Mouse (Mus musculus): ENCODE data around the gene Tbc1d2b. TPM values are rescaled to one million over a fixed set of nuclear protein-coding genes. Genes with fewer than 3 reads are reported as not detected.

Gene Tbc1d2b
- polyA plus RNA-seq, 1 experiment from 2014 or later: 9.3 TPM

DNA sequence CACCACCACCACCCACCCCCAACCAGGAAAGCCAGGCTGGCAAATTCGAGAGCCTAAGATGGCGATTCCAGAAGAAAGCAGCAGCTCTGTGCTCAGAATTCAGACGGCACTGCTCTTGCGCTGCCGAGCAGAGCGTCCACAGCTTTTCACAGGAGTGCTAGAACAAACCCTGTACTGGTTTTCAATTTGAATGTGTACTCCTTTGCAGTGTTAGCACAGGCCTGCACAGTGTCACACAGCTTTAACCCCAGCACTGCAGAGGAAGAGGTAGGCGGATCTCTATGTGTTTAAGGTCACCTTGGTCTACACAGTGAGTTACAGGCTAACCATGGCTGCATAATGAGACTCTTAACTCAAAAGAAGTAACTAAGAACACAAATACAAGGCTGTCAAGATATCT is 22.3 kb downstream of the Tbc1d2b start:
- H3K4me1 ChIP-seq (ENCODE audit: control insufficient read depth, insufficient read depth, low read length): peaks cover 8% of the 10 kb centered on the region; the same call in 1 of the 2 replicates
- H3K4me2 ChIP-seq (ENCODE audit: low read depth, low read length): no peak overlapping the region
- no peaks in the 10 kb centered on the region for H3K27me3 ChIP-seq (replicated peaks; ENCODE audit: control insufficient read depth, insufficient read depth, low read length)
- H3K9me3 ChIP-seq (ENCODE audit: control insufficient read depth, low read length): no peaks in the 10 kb centered on the region
- no peaks in the 10 kb centered on the region; the same call in 1 of the 2 replicates for H3K36me3 ChIP-seq (ENCODE audit: control insufficient read depth, insufficient read depth, low read length)
- no peak overlapping the region for H3K9ac ChIP-seq (ENCODE audit: low read depth, low read length)
- H3K27ac ChIP-seq (ENCODE audit: low read length): no peak overlapping the region
- no peak for ATAC-seq
- no peak overlapping the region for H3K4me3 ChIP-seq (ENCODE audit: low read length)
- WGBS: 85% methylated on average over 7 of the region's 7 CpGs

DNA sequence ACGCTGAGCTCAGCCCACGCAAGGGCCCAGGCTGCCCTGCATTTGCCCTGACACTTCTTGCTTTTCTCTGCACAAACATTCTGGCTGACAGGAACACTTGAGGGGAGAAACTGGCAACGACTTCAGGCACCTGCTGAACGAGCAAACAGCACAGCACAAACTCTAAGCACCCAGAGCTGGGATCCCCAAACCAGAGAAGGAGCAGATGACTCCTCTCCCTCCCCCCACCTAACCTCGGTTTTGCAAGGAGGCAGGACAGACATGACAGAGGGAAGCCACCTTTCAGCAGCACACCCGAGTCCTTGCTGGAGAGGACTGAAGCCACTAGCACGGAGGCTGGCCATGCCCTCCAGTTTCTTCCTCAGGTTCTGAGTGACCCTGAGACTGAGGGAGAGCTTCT is 23.3 kb downstream of the Tbc1d2b start:
- Histone ChIP-seq H3K4me1 (ENCODE audit: control insufficient read depth, insufficient read depth, low read length) (peaks cover 6% of the 10 kb centered on the region; the same call in 1 of the 2 replicates), H3K4me2 (ENCODE audit: low read depth, low read length) (no peak overlapping the region), H3K4me3 (ENCODE audit: low read length) (no peak overlapping the region), H3K27ac (ENCODE audit: low read length) (no peak overlapping the region), H3K9ac (ENCODE audit: low read depth, low read length) (no peak overlapping the region), H3K27me3 (replicated peaks; ENCODE audit: control insufficient read depth, insufficient read depth, low read length) (no peaks in the 10 kb centered on the region), H3K36me3 (ENCODE audit: control insufficient read depth, insufficient read depth, low read length) (peaks cover 2% of the 10 kb centered on the region; the same call in 1 of the 2 replicates), H3K9me3 (ENCODE audit: control insufficient read depth, low read length) (no peaks in the 10 kb centered on the region)
- WGBS: 71% methylated on average over 7 of the region's 7 CpGs
- no peak for ATAC-seq

DNA sequence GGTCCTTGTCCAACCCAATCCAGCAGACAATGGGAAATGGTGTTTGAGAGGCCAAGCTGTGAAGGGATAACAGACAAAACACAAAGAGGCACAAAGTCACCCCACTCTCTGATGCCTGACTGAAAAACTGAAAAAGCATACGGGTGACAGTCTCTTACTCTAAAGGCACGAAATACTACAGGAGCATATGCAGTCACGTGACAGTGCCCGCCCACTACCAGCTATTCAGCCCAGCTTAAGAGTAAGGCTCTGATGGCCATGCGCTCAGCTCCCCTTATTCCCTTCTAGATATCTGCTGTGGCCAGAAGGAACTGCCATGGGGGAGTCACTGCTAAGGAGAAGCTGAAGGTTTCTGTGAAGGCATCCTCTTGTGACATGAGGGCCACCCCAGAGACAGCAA is 24.8 kb downstream of the Tbc1d2b start:
- WGBS: 95% methylated on average over 5 of the region's 5 CpGs
- Histone ChIP-seq H3K4me2 (ENCODE audit: low read depth, low read length) (no peak overlapping the region), H3K27me3 (replicated peaks; ENCODE audit: control insufficient read depth, insufficient read depth, low read length) (no peaks in the 10 kb centered on the region)

DNA sequence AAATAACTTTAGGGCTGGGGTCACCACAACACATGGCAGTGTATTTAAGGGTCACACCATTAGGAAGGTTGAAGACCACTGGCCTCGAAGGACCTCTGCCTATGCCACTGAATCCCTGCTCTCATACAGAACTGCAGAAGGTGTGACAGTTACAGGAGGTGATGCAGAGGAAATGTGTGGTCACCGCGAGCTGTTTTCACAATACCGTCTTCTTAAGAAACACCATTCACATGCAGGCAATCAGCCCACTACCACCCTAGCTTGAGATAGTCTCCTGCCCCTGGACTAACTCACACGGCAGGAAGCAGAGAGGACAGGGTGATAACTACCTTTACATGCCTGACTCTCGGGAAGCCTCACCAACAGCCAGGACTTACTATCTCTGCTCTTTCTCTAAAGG is 25.4 kb downstream of the Tbc1d2b start:
- H3K27ac ChIP-seq (ENCODE audit: low read length): no peak overlapping the region
- H3K4me1 ChIP-seq (ENCODE audit: control insufficient read depth, insufficient read depth, low read length): no peaks in the 10 kb centered on the region
- 93% methylated on average over 6 of the region's 6 CpGs for WGBS
- no peak overlapping the region for H3K9ac ChIP-seq (ENCODE audit: low read depth, low read length)
- no peak for ATAC-seq
- no peaks in the 10 kb centered on the region for H3K9me3 ChIP-seq (ENCODE audit: control insufficient read depth, low read length)
- H3K4me2 ChIP-seq (ENCODE audit: low read depth, low read length): no peak overlapping the region
- peaks cover 2% of the 10 kb centered on the region; the same call in 1 of the 2 replicates for H3K36me3 ChIP-seq (ENCODE audit: control insufficient read depth, insufficient read depth, low read length)
- no peaks in the 10 kb centered on the region for H3K27me3 ChIP-seq (replicated peaks; ENCODE audit: control insufficient read depth, insufficient read depth, low read length)
- no peak overlapping the region for H3K4me3 ChIP-seq (ENCODE audit: low read length)

More for the DNA sequence above, 24.8 kb downstream of the Tbc1d2b start:
- Histone ChIP-seq H3K4me3 (ENCODE audit: low read length) (no peak overlapping the region), H3K27ac (ENCODE audit: low read length) (no peak overlapping the region), H3K4me1 (ENCODE audit: control insufficient read depth, insufficient read depth, low read length) (no peaks in the 10 kb centered on the region), H3K36me3 (ENCODE audit: control insufficient read depth, insufficient read depth, low read length) (peaks cover 2% of the 10 kb centered on the region; the same call in 1 of the 2 replicates), H3K9me3 (ENCODE audit: control insufficient read depth, low read length) (no peaks in the 10 kb centered on the region), H3K9ac (ENCODE audit: low read depth, low read length) (no peak overlapping the region)
- ATAC-seq: no peak

GRCm38 (mm10) chr9:90244301-90245151 is 26.1 kb downstream of the Tbc1d2b start:
- Histone ChIP-seq H3K9me3 (ENCODE audit: control insufficient read depth, low read length) (no peaks in the 10 kb centered on the region), H3K27me3 (replicated peaks; ENCODE audit: control insufficient read depth, insufficient read depth, low read length) (no peaks in the 10 kb centered on the region), H3K9ac (ENCODE audit: low read depth, low read length) (no peak overlapping the region), H3K4me2 (ENCODE audit: low read depth, low read length) (no peak overlapping the region), H3K36me3 (ENCODE audit: control insufficient read depth, insufficient read depth, low read length) (peaks cover 2% of the 10 kb centered on the region; the same call in 1 of the 2 replicates), H3K4me3 (ENCODE audit: low read length) (no peak overlapping the region), H3K27ac (ENCODE audit: low read length) (no peak overlapping the region), H3K4me1 (ENCODE audit: control insufficient read depth, insufficient read depth, low read length) (no peaks in the 10 kb centered on the region)
- WGBS: 85% methylated on average over 15 of the region's 15 CpGs
- no peak for ATAC-seq

GRCm38 (mm10) chr9:90242855-90243254 is 27.7 kb downstream of the Tbc1d2b start:
- no peaks in the 10 kb centered on the region for H3K27me3 ChIP-seq (replicated peaks; ENCODE audit: control insufficient read depth, insufficient read depth, low read length)
- H3K4me2 ChIP-seq (ENCODE audit: low read depth, low read length): no peak overlapping the region
- H3K9ac ChIP-seq (ENCODE audit: low read depth, low read length): no peak overlapping the region
- H3K4me1 ChIP-seq (ENCODE audit: control insufficient read depth, insufficient read depth, low read length): no peaks in the 10 kb centered on the region
- no peak overlapping the region for H3K4me3 ChIP-seq (ENCODE audit: low read length)
- H3K9me3 ChIP-seq (ENCODE audit: control insufficient read depth, low read length): no peaks in the 10 kb centered on the region
- ATAC-seq: no peak
- H3K36me3 ChIP-seq (ENCODE audit: control insufficient read depth, insufficient read depth, low read length): peaks cover 2% of the 10 kb centered on the region; the same call in 1 of the 2 replicates
- H3K27ac ChIP-seq (ENCODE audit: low read length): no peak overlapping the region
- 75% methylated on average over 7 of the region's 7 CpGs for WGBS

DNA sequence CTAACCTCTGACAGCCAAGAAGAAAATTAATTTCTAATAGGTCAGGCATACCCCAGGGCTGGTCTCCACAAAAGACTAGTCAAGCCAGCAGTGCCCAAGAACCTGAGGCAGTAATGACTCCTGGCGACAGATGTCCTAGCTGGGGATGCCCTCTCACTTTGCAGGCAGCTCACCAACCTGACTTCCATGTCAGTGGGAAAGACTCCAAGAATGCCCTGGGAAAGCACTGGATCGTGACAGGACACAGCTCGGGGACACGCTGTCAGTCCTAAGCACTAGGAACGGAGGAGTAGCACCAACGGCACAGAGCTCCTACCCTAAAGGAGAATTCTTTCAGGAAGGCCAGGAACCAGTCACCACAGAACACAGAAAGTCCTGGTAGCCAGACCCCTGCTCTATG is 28.3 kb downstream of the Tbc1d2b start:
- no peak for ATAC-seq
- WGBS: 90% methylated on average over 6 of the region's 6 CpGs

GRCm38 (mm10) chr9:90241618-90242017 is 29.0 kb downstream of the Tbc1d2b start:
- Histone ChIP-seq H3K4me2 (ENCODE audit: low read depth, low read length) (no peak overlapping the region), H3K9me3 (ENCODE audit: control insufficient read depth, low read length) (no peaks in the 10 kb centered on the region), H3K27ac (ENCODE audit: low read length) (no peak overlapping the region), H3K9ac (ENCODE audit: low read depth, low read length) (no peak overlapping the region), H3K27me3 (replicated peaks; ENCODE audit: control insufficient read depth, insufficient read depth, low read length) (no peaks in the 10 kb centered on the region), H3K4me3 (ENCODE audit: low read length) (no peak overlapping the region), H3K4me1 (ENCODE audit: control insufficient read depth, insufficient read depth, low read length) (no peaks in the 10 kb centered on the region), H3K36me3 (ENCODE audit: control insufficient read depth, insufficient read depth, low read length) (peaks cover 5% of the 10 kb centered on the region; the same call in 1 of the 2 replicates)
- ATAC-seq: no peak
- 72% methylated on average over 7 of the region's 7 CpGs for WGBS

More for the DNA sequence above, 28.3 kb downstream of the Tbc1d2b start:
- Histone ChIP-seq H3K4me1 (ENCODE audit: control insufficient read depth, insufficient read depth, low read length) (no peaks in the 10 kb centered on the region), H3K4me3 (ENCODE audit: low read length) (no peak overlapping the region), H3K4me2 (ENCODE audit: low read depth, low read length) (no peak overlapping the region), H3K27ac (ENCODE audit: low read length) (no peak overlapping the region), H3K36me3 (ENCODE audit: control insufficient read depth, insufficient read depth, low read length) (peaks cover 3% of the 10 kb centered on the region; the same call in 1 of the 2 replicates), H3K9ac (ENCODE audit: low read depth, low read length) (no peak overlapping the region), H3K27me3 (replicated peaks; ENCODE audit: control insufficient read depth, insufficient read depth, low read length) (no peaks in the 10 kb centered on the region), H3K9me3 (ENCODE audit: control insufficient read depth, low read length) (no peaks in the 10 kb centered on the region)

DNA sequence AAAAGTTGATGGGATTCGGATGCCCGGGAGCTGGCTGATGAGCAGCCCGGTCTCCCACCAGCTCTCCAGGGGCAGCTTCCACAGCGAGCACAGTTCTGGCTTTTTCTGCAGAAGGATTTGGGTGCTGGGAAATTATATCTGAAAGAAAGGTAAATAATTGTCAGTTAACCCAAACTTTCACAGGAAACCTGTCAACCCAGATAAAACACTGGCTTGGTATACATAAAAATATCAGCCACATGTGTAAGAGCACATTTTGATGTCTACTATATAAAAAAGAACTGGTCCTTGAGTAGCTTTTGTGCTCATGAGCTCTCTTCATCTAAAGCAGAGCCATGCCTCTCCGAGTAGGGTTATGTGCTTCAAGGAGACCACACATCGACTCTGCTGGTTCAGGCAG is 29.6 kb downstream of the Tbc1d2b start:
- Histone ChIP-seq H3K9ac (ENCODE audit: low read depth, low read length) (no peak overlapping the region), H3K27ac (ENCODE audit: low read length) (no peak overlapping the region), H3K9me3 (ENCODE audit: control insufficient read depth, low read length) (no peaks in the 10 kb centered on the region), H3K4me1 (ENCODE audit: control insufficient read depth, insufficient read depth, low read length) (no peaks in the 10 kb centered on the region), H3K4me3 (ENCODE audit: low read length) (no peak overlapping the region), H3K36me3 (ENCODE audit: control insufficient read depth, insufficient read depth, low read length) (peaks cover 5% of the 10 kb centered on the region; the same call in 1 of the 2 replicates), H3K4me2 (ENCODE audit: low read depth, low read length) (no peak overlapping the region), H3K27me3 (replicated peaks; ENCODE audit: control insufficient read depth, insufficient read depth, low read length) (no peaks in the 10 kb centered on the region)
- ATAC-seq: no peak
- 58% methylated on average over 6 of the region's 6 CpGs for WGBS
